Mouse (Mus musculus): ENCODE data around the gene Rusc2. TPM values are rescaled to one million over a fixed set of nuclear protein-coding genes. Genes with fewer than 3 reads are reported as not detected.

Rusc2 gene
- polyA plus RNA-seq, 1 experiment from 2014 or later = 15.1 TPM

GRCm38 (mm10) chr4:43454041-43454836 lies 72.5 kb downstream of the Rusc2 start, which contains the start of gene Cd72:
Gene Cd72, minus strand, starts transcription at chr4:43454628.
- 31% methylated on average over 20 of the region's 20 CpGs for WGBS
- H3K27ac ChIP-seq (ENCODE audit: low read length) = no peak within 1 kb of the TSS
- H3K9ac ChIP-seq (ENCODE audit: low read length) = peak within 1 kb of the TSS; percentile 60
- H3K4me2 ChIP-seq (ENCODE audit: low read depth, low read length) = peak within 1 kb of the TSS; percentile 40
- ATAC-seq (ENCODE audit: insufficient read depth, low FRiP score) = peak; percentile 37; the same call in 1 of the 2 replicates
- H3K4me3 ChIP-seq (replicated peaks; ENCODE audit: low read length) = peak within 1 kb of the TSS; percentile 22
- H3K9me3 ChIP-seq (replicated peaks; ENCODE audit: control insufficient read depth, low read length) = no peaks in the 10 kb centered on the region
- H3K4me1 ChIP-seq (ENCODE audit: control insufficient read depth, insufficient read depth, low read length) = peaks cover 15% of the 10 kb centered on the region
- peaks cover 13% of the 10 kb centered on the region for H3K27me3 ChIP-seq (ENCODE audit: control insufficient read depth, insufficient read depth, low read length)
- H3K36me3 ChIP-seq (ENCODE audit: control insufficient read depth, insufficient read depth, low read length) = no peaks in the 10 kb centered on the region

GRCm38 (mm10) chr4:43456470-43456869 lies 74.7 kb downstream of the Rusc2 start:
- Histone ChIP-seq H3K27ac (ENCODE audit: low read length) (no peak overlapping the region), H3K36me3 (ENCODE audit: control insufficient read depth, insufficient read depth, low read length) (no peaks in the 10 kb centered on the region), H3K9me3 (replicated peaks; ENCODE audit: control insufficient read depth, low read length) (no peaks in the 10 kb centered on the region), H3K4me3 (replicated peaks; ENCODE audit: low read length) (no peak overlapping the region), H3K4me2 (ENCODE audit: low read depth, low read length) (no peak overlapping the region), H3K9ac (ENCODE audit: low read length) (no peak overlapping the region), H3K27me3 (ENCODE audit: control insufficient read depth, insufficient read depth, low read length) (peaks cover 13% of the 10 kb centered on the region), H3K4me1 (ENCODE audit: control insufficient read depth, insufficient read depth, low read length) (peaks cover 15% of the 10 kb centered on the region)
- WGBS = 35% methylated on average over 4 of the region's 4 CpGs
- no peak for ATAC-seq (ENCODE audit: insufficient read depth, low FRiP score)

- H3K4me3 ChIP-seq (replicated peaks; ENCODE audit: low read length) = no peak overlapping the region
- peaks cover 15% of the 10 kb centered on the region for H3K4me1 ChIP-seq (ENCODE audit: control insufficient read depth, insufficient read depth, low read length)
- H3K27me3 ChIP-seq (ENCODE audit: control insufficient read depth, insufficient read depth, low read length) = peaks cover 11% of the 10 kb centered on the region
- H3K9me3 ChIP-seq (replicated peaks; ENCODE audit: control insufficient read depth, low read length) = no peaks in the 10 kb centered on the region
- no peak for ATAC-seq (ENCODE audit: insufficient read depth, low FRiP score)
- no peak overlapping the region for H3K4me2 ChIP-seq (ENCODE audit: low read depth, low read length)
- H3K36me3 ChIP-seq (ENCODE audit: control insufficient read depth, insufficient read depth, low read length) = no peaks in the 10 kb centered on the region
- 21% methylated on average over 8 of the region's 8 CpGs for WGBS
- H3K27ac ChIP-seq (ENCODE audit: low read length) = no peak overlapping the region
- H3K9ac ChIP-seq (ENCODE audit: low read length) = no peak overlapping the region
Observed at GRCm38 (mm10) chr4:43457124-43457523, 75.3 kb downstream of the Rusc2 start.

DNA sequence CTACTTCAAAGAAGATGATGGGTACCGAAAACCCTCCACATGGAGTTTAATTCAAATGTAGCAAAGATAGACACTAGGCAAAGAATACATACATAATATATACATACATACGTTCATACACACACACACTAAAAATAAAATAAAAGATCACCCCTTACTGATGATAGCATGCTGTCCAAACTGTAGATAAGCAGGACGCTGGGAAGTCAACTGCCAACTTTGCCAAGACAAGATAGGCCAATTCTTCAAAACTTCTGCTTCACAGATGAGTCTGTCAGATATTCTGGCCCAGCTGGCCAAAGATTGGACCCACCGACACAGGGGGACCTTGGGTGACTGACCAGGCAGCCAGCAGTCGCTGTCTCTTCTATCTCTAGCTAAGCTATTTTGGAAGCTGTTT lies 81.3 kb downstream of the Rusc2 start:
- ATAC-seq (ENCODE audit: insufficient read depth, low FRiP score) = no peak
- WGBS = 87% methylated on average over 5 of the region's 5 CpGs
- no peaks in the 10 kb centered on the region for H3K27me3 ChIP-seq (ENCODE audit: control insufficient read depth, insufficient read depth, low read length)
- H3K36me3 ChIP-seq (ENCODE audit: control insufficient read depth, insufficient read depth, low read length) = no peaks in the 10 kb centered on the region
- no peaks in the 10 kb centered on the region for H3K9me3 ChIP-seq (replicated peaks; ENCODE audit: control insufficient read depth, low read length)
- H3K9ac ChIP-seq (ENCODE audit: low read length) = no peak overlapping the region
- H3K27ac ChIP-seq (ENCODE audit: low read length) = no peak overlapping the region
- H3K4me2 ChIP-seq (ENCODE audit: low read depth, low read length) = no peak overlapping the region
- H3K4me3 ChIP-seq (replicated peaks; ENCODE audit: low read length) = no peak overlapping the region
- no peaks in the 10 kb centered on the region for H3K4me1 ChIP-seq (ENCODE audit: control insufficient read depth, insufficient read depth, low read length)

GRCm38 (mm10) chr4:43465935-43466334 lies 84.2 kb downstream of the Rusc2 start:
- H3K4me2 ChIP-seq (ENCODE audit: low read depth, low read length) = no peak overlapping the region
- H3K36me3 ChIP-seq (ENCODE audit: control insufficient read depth, insufficient read depth, low read length) = no peaks in the 10 kb centered on the region
- no peaks in the 10 kb centered on the region for H3K9me3 ChIP-seq (replicated peaks; ENCODE audit: control insufficient read depth, low read length)
- no peak overlapping the region for H3K27ac ChIP-seq (ENCODE audit: low read length)
- no peak overlapping the region for H3K4me3 ChIP-seq (replicated peaks; ENCODE audit: low read length)
- H3K9ac ChIP-seq (ENCODE audit: low read length) = no peak overlapping the region
- no peaks in the 10 kb centered on the region for H3K4me1 ChIP-seq (ENCODE audit: control insufficient read depth, insufficient read depth, low read length)
- 82% methylated on average over 6 of the region's 6 CpGs for WGBS
- H3K27me3 ChIP-seq (ENCODE audit: control insufficient read depth, insufficient read depth, low read length) = no peaks in the 10 kb centered on the region
- ATAC-seq (ENCODE audit: insufficient read depth, low FRiP score) = no peak

GRCm38 (mm10) chr4:43466872-43467271 lies 85.1 kb downstream of the Rusc2 start:
- 80% methylated on average over 7 of the region's 7 CpGs for WGBS
- Histone ChIP-seq H3K9me3 (replicated peaks; ENCODE audit: control insufficient read depth, low read length) (no peaks in the 10 kb centered on the region), H3K36me3 (ENCODE audit: control insufficient read depth, insufficient read depth, low read length) (no peaks in the 10 kb centered on the region), H3K27me3 (ENCODE audit: control insufficient read depth, insufficient read depth, low read length) (no peaks in the 10 kb centered on the region), H3K4me1 (ENCODE audit: control insufficient read depth, insufficient read depth, low read length) (no peaks in the 10 kb centered on the region), H3K4me3 (replicated peaks; ENCODE audit: low read length) (no peak overlapping the region), H3K9ac (ENCODE audit: low read length) (no peak overlapping the region), H3K27ac (ENCODE audit: low read length) (no peak overlapping the region), H3K4me2 (ENCODE audit: low read depth, low read length) (no peak overlapping the region)
- no peak for ATAC-seq (ENCODE audit: insufficient read depth, low FRiP score)

DNA sequence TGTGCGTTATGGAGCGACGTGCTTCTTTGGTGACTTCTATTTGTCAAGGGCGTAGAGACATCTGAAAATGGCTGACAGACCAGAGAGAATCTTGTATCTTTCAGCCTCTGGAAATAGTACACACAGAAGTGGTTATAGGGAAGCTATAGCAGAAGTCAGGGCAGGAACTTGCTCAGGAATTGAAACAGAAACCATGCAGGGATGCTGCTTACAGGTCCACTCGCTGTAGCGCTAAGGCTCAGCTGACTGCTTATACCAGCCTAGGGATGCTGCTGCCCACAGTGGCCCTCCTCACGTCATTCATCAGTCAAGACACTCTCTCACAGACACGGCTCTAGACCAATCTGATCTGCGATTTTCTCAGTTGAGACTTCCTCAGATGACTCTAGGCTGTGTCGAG lies 88.5 kb downstream of the Rusc2 start:
- Histone ChIP-seq H3K9ac (ENCODE audit: low read length) (no peak overlapping the region), H3K36me3 (ENCODE audit: control insufficient read depth, insufficient read depth, low read length) (no peaks in the 10 kb centered on the region), H3K27ac (ENCODE audit: low read length) (no peak overlapping the region), H3K4me2 (ENCODE audit: low read depth, low read length) (no peak overlapping the region), H3K27me3 (ENCODE audit: control insufficient read depth, insufficient read depth, low read length) (no peaks in the 10 kb centered on the region), H3K4me3 (replicated peaks; ENCODE audit: low read length) (no peak overlapping the region), H3K9me3 (replicated peaks; ENCODE audit: control insufficient read depth, low read length) (no peaks in the 10 kb centered on the region), H3K4me1 (ENCODE audit: control insufficient read depth, insufficient read depth, low read length) (no peaks in the 10 kb centered on the region)
- 86% methylated on average over 10 of the region's 10 CpGs for WGBS
- no peak for ATAC-seq (ENCODE audit: insufficient read depth, low FRiP score)

DNA sequence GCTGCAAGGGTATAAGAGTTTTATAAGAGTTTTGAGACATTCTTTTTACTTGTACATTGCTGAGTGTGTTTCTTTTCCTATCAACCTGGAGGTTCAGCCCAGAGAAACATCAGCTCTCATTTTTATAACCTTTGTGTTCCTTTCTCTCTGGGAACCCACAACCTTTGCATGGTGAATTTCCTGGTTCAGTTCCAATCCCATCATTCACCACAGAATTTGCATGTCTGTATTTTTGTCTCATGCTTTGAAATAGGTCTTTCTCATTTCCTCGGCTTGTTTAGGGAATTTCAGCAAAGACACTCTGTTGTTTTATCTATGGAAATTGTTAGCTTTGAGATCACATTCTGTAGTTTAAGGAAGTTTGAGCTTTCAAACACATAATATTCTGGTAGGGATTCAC lies 91.9 kb downstream of the Rusc2 start:
- no peak overlapping the region for H3K4me2 ChIP-seq (ENCODE audit: low read depth, low read length)
- H3K4me3 ChIP-seq (replicated peaks; ENCODE audit: low read length) = no peak overlapping the region
- ATAC-seq (ENCODE audit: insufficient read depth, low FRiP score) = no peak

GRCm38 (mm10) chr4:43476604-43477003 lies 94.8 kb downstream of the Rusc2 start:
- H3K36me3 ChIP-seq (ENCODE audit: control insufficient read depth, insufficient read depth, low read length) = no peaks in the 10 kb centered on the region
- H3K9me3 ChIP-seq (replicated peaks; ENCODE audit: control insufficient read depth, low read length) = no peaks in the 10 kb centered on the region
- H3K4me1 ChIP-seq (ENCODE audit: control insufficient read depth, insufficient read depth, low read length) = no peaks in the 10 kb centered on the region; the same call in 1 of the 2 replicates
- no peak overlapping the region for H3K27ac ChIP-seq (ENCODE audit: low read length)
- H3K4me3 ChIP-seq (replicated peaks; ENCODE audit: low read length) = no peak overlapping the region
- no peak overlapping the region for H3K4me2 ChIP-seq (ENCODE audit: low read depth, low read length)
- no peaks in the 10 kb centered on the region for H3K27me3 ChIP-seq (ENCODE audit: control insufficient read depth, insufficient read depth, low read length)
- no peak overlapping the region for H3K9ac ChIP-seq (ENCODE audit: low read length)
- WGBS = 79% methylated on average over 6 of the region's 6 CpGs
- no peak for ATAC-seq (ENCODE audit: insufficient read depth, low FRiP score)

More for the DNA sequence above, 91.9 kb downstream of the Rusc2 start:
- no peak overlapping the region for H3K27ac ChIP-seq (ENCODE audit: low read length)
- WGBS = 74% methylated on average over 1 of the region's 1 CpGs
- H3K4me1 ChIP-seq (ENCODE audit: control insufficient read depth, insufficient read depth, low read length) = no peaks in the 10 kb centered on the region; the same call in 1 of the 2 replicates
- H3K36me3 ChIP-seq (ENCODE audit: control insufficient read depth, insufficient read depth, low read length) = no peaks in the 10 kb centered on the region
- no peaks in the 10 kb centered on the region for H3K27me3 ChIP-seq (ENCODE audit: control insufficient read depth, insufficient read depth, low read length)
- no peak overlapping the region for H3K9ac ChIP-seq (ENCODE audit: low read length)
- H3K9me3 ChIP-seq (replicated peaks; ENCODE audit: control insufficient read depth, low read length) = no peaks in the 10 kb centered on the region
